Mouse (Mus musculus): ENCODE data around the gene Sik3.

DNA sequence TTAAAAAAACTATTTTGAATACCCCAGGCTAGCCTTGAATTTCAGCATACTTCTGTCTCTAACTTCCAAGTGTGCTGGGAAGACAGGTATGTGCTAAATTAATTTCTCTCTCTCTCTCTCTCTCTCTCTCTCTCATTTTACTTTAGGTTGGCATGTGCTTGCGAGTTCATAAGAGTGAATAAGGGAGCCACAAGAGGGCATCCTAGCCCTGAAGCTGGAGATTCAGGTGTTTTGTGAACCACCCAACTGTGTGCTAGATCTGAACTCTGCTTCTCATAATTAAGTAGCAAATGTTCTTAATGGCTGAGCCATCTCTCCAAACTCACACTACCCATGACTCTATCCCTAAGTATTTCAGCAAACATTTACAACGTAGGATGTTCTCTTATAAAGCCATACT, 35.7 kb upstream of the Sik3 start:
- TF ChIP-seq CTCF (IDR thresholded peaks at IDR 0.05; ENCODE audit: low read depth) (peak; percentile 46), EP300 (IDR thresholded peaks at IDR 0.05; ENCODE audit: low read depth) (no peak)

All from liver, postnatal 0 days (tissue).